Mouse (Mus musculus) midbrain, postnatal 0 days (tissue): ENCODE results near the gene Cfap61. TPM values are rescaled to one million over a fixed set of nuclear protein-coding genes. Genes with fewer than 3 reads are reported as not detected.
A peak's percentile ranks its signal among the peaks of the same experiment; 100 is the strongest.
"Not testable (repeated sequence)": the region's sequence is repeated elsewhere in the genome, so short reads cannot be mapped to it uniquely, and the experiment has no call there.

ENCODE experiments used
- ATAC-seq: fragments of 200-750 bp; cut with Nextera tagmentation; 2 replicates; pipeline ENCODE4 v1.8.0; 2017; ENCODE audit warnings: moderate number of reproducible peaks, mild to moderate bottlenecking, moderate TSS enrichment, moderate library complexity; ENCODE audit not compliant: low FRiP score
- DNase-seq: peaks from one replicate; pipeline ENCODE4 v3.0.0-alpha.2; 2015; ENCODE audit warnings: low spot score
- H3K27ac ChIP-seq: fragments of 300-500 bp; sonication (generic); 2 replicates; pipeline ENCODE4 v1.5.1; 2014; ENCODE audit warnings: low read depth, mild to moderate bottlenecking, low read length, mixed read lengths
- H3K27me3 ChIP-seq: fragments of 300-500 bp; sonication (generic); 2 replicates; pipeline ENCODE4 v1.6.1; 2014; ENCODE audit warnings: low read length, control low read depth, mixed read lengths; ENCODE audit not compliant: insufficient read depth
- H3K36me3 ChIP-seq: fragments of 300-500 bp; sonication (generic); 2 replicates; pipeline ENCODE4 v1.6.1; 2014; ENCODE audit warnings: low read length, control low read depth, mixed read lengths; ENCODE audit not compliant: insufficient read depth
- H3K4me1 ChIP-seq: fragments of 300-500 bp; sonication (generic); 2 replicates; pipeline ENCODE4 v1.6.1; 2014; ENCODE audit warnings: mild to moderate bottlenecking, control low read depth, antibody characterized with exemption, low read length, mixed read lengths; ENCODE audit not compliant: insufficient read depth
- H3K4me2 ChIP-seq: fragments of 300-500 bp; sonication (generic); 2 replicates; pipeline ENCODE4 v1.6.1; 2014; ENCODE audit warnings: low read depth, mild to moderate bottlenecking, low read length, mixed read lengths; ENCODE audit not compliant: poor library complexity, severe bottlenecking
- H3K4me3 ChIP-seq: fragments of 300-500 bp; sonication (generic); 2 replicates; pipeline ENCODE4 v1.5.1; 2014; ENCODE audit warnings: low read depth, mild to moderate bottlenecking, low read length, moderate library complexity
- H3K9ac ChIP-seq: fragments of 300-500 bp; sonication (generic); replicated peaks from 2 replicates; pipeline ENCODE4 v1.6.1; 2014; ENCODE audit warnings: mild to moderate bottlenecking, low read length, moderate library complexity, mixed read lengths; ENCODE audit not compliant: poor library complexity, severe bottlenecking
- H3K9me3 ChIP-seq: fragments of 300-500 bp; sonication (generic); 2 replicates; pipeline ENCODE4 v1.6.1; 2016; ENCODE audit warnings: low read length, control low read depth
- CTCF ChIP-seq: IDR thresholded peaks from 2 replicates; pipeline ENCODE4 v1.5.1; 2016; ENCODE audit warnings: antibody characterized with exemption, mild to moderate bottlenecking
- WGBS: fragments of 180-500 bp; shearing (Covaris S2); extraction: QIAGEN DNeasy Blood & Tissue Kit; methylation state at CpG from one replicate; pipeline ENCODE4 v1.1.7; 2014; 5-methylcytosine and 5-hydroxymethylcytosine counted together
- polyA plus RNA-seq: library from polyadenylated mRNA; unstranded; fragments of >200 nt; fragmentation: Nextera tagmentation; extraction: Ambion mirVana; gene quantifications from 2 replicates; pipeline ENCODE4 v1.2.1, GENCODE M21; 2015
- total RNA-seq: library from RNA; depleted of rRNA; stranded (reverse); fragments of >200 nt; gene quantifications from 2 replicates; pipeline ENCODE4 v1.2.3, GENCODE M21; 2014

Cfap61 gene
- total and polyA plus RNA-seq, 2 experiments from 2014 or later: 2.5 to 3.7 TPM

DNA sequence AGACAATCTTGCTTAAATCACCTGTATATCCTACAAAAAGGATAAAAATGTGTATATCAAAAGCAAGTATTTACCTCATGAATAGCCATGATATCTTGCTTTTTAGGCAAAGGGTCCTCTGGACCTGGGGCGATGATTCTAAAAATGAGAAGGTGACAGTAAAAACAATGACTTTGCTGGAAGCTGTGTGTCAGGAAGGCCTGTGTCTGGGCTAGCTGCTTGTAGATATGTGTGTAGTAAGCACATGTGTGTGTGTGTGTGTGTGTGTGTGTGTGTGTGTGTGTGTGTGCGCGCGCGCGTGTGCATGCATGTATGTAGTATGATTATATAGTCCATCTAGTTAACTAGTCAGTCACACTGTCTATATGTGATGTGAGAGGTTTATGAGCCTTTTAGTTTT, 40.8 kb upstream of the Cfap61 start:
- Histone ChIP-seq H3K27me3 (no peaks in the 10 kb centered on the region), H3K9me3 (no peaks in the 10 kb centered on the region), H3K4me1 (no peaks in the 10 kb centered on the region), H3K9ac (no peak overlapping the region), H3K4me3 (no peak overlapping the region), H3K27ac (no peak overlapping the region), H3K36me3 (no peaks in the 10 kb centered on the region), H3K4me2 (no peak overlapping the region)
- no peak for ATAC-seq
- WGBS: 100% methylated on average over 6 of the region's 6 CpGs
- no peak for DNase-seq
- TF ChIP-seq CTCF: no peak

DNA sequence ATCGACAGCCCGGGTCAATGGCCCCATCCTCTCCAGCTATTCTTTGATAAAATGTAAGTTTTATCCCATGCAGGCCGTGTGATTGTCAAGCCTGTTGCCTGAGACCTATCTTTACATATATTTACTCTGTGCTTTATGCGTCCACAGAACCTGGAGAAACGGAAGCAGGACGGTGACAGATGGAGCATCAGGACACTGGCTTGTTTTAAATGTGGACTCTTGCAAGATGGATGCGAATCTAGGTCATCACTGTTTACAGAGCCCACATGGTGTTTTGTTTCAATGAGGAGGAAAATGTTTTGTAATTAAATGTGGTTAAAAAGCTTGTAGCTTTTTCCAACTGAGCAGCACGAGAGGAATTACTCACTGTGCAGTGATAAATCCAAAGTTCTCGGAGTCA, 36.5 kb upstream of the Cfap61 start:
- H3K4me1 ChIP-seq: no peaks in the 10 kb centered on the region
- TF ChIP-seq CTCF: no peak
- H3K9ac ChIP-seq: no peak overlapping the region
- H3K4me2 ChIP-seq: no peak overlapping the region
- H3K36me3 ChIP-seq: no peaks in the 10 kb centered on the region
- no peak overlapping the region for H3K27ac ChIP-seq
- ATAC-seq (no peak), DNase-seq (no peak)
- no peaks in the 10 kb centered on the region for H3K27me3 ChIP-seq
- no peak overlapping the region for H3K4me3 ChIP-seq
- no peaks in the 10 kb centered on the region for H3K9me3 ChIP-seq
- 80% methylated on average over 9 of the region's 9 CpGs for WGBS

DNA sequence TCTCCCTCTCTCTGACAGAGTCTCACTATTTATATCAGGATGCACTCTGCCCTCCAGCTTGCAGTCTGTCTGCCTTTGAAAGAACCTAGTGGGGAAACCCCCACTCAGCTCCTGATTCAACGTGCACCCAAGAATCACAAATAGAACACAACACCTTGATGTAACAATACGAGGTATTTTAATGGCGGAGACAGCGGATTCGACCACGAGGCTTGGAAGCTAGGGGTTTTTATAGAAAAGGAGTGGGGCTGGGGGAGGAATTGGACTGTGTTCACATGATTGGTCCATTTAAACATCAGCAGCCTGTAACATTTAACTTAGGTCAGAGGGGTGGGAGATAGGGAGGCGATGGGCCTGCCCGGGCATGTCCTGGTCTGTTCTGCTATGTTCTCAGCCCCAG, 34.3 kb upstream of the Cfap61 start:
- ATAC-seq, H3K9me3 ChIP-seq, H3K4me2 ChIP-seq, DNase-seq, H3K4me3 ChIP-seq, H3K27me3 ChIP-seq, H3K4me1 ChIP-seq, H3K9ac ChIP-seq, H3K27ac ChIP-seq, H3K36me3 ChIP-seq: not testable (repeated sequence)
- WGBS: 85% methylated on average over 7 of the region's 8 CpGs

DNA sequence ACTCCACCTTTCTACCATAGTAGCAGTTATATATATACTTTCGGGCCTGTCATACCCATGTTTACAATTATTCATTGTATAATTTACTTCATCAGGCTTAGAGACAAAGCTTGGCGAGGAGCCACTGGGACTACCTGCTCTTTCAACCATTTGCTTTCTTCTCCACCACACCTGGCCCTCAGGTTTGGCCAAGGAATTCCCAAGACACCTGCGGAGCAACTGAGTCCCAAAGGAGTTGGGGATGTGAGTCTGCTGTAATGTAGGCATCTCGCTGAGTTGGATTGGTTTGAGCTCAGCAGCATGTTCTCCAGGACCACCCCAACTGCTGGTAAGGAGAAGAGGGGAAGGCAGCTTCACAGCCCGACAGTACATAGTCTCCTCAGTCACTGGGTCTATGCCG, 32.7 kb upstream of the Cfap61 start, which contains the start of gene Naa20:
Naa20 (plus strand) TSS at position 239 of the 400 bp plus-strand sequence.
- TF ChIP-seq CTCF: no peak
- H3K4me2 ChIP-seq: peak within 1 kb of the TSS; percentile 69
- DNase-seq: no peak
- H3K4me3 ChIP-seq: peak within 1 kb of the TSS; percentile 95
- no peak within 1 kb of the TSS for H3K27ac ChIP-seq
- H3K9ac ChIP-seq: no peak within 1 kb of the TSS
- H3K9me3 ChIP-seq: no peaks in the 10 kb centered on the region
- no peaks in the 10 kb centered on the region for H3K27me3 ChIP-seq
- H3K4me1 ChIP-seq: peaks cover 10% of the 10 kb centered on the region
- WGBS: 89% methylated on average over 6 of the region's 6 CpGs
- no peak for ATAC-seq
- no peaks in the 10 kb centered on the region for H3K36me3 ChIP-seq

DNA sequence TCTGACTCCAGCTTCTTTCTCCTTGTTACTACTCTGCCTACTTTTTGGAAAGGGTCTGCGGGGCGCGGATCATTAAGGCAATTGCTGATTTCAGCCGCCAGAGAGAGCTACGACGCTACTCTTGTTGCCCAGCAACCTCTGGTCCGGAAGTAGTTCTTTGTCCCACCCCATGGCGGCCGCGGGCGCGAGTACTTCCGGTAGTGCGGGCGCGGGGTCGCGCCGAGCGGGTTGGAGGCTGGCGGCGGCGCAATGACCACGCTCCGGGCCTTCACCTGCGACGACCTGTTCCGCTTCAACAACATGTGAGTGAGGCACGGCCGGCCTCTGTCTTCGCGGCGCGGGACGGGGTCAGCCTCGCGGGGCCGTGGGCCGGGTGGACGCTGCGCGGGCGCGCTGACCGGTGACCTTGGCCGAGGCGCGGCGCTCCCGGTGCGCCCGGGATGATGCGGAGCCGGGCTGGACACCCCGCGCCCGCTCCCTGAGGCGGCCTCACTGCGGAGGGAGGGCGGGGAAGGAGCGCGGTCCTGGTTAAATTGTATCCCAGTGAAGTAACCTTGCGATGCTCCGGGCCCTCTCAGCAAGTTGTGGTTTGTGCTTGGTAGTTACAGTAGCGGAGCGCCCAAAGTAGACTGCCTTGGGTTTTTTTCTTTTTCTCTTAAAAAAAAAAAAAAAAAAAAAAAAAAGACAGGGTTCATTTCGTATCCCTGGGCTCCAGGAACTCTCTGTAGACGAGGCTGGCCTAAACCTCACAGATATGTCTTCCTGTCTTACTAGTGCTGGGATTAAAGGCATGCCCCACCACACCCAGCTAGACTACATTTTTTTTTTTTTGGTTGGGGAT, 31.3 kb upstream of the Cfap61 start:
- H3K27ac ChIP-seq: peak overlapping the region; percentile 78
- under 1% methylated on average over 65 of the region's 68 CpGs for WGBS

DNA sequence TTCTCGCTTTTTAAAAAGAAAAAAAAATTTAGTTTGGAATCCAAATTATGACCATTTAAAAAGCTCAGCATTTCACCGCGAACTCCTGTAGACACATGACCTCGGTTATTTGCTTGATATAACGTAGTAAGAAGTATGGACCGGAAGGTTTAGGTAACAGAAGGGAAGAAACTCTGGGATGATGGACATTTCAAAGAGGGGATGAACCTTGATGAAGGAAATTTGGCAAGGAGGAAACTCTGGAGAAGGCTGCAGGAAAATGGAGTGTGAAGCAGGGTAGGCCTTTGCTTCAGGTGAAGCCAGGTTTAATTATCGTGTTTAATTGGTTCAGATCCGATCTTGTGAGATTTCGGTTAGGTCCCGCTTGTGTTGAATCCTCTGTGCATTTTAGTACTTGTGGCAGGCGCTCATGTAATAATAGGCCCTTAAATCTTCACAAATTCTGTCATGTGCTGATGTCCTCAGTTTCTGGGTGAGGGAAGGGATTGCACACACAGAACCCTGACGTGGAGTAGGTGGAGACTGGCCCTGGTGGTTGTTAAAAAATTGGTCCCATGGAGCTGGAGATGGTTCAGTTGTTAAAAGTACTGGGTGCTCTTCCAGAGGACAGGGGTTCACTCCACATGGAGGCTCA, 30.5 kb upstream of the Cfap61 start:
- no peak overlapping the region for H3K27ac ChIP-seq
- ATAC-seq (no peak), DNase-seq (no peak)
- peak overlapping the region; percentile 95 for H3K4me3 ChIP-seq
- peaks cover 10% of the 10 kb centered on the region for H3K4me1 ChIP-seq
- no peaks in the 10 kb centered on the region for H3K9me3 ChIP-seq
- TF ChIP-seq CTCF: no peak
- H3K4me2 ChIP-seq: peak overlapping the region; percentile 69
- WGBS: 36% methylated on average over 12 of the region's 12 CpGs
- H3K36me3 ChIP-seq: no peaks in the 10 kb centered on the region
- H3K9ac ChIP-seq: peak overlapping the region; percentile 92
- H3K27me3 ChIP-seq: no peaks in the 10 kb centered on the region

More for the DNA sequence above, 31.3 kb upstream of the Cfap61 start:
- H3K4me2 ChIP-seq: peak overlapping the region; percentile 69
- H3K36me3 ChIP-seq: no peaks in the 10 kb centered on the region
- DNase-seq: peak; percentile 96
- H3K9me3 ChIP-seq: no peaks in the 10 kb centered on the region
- peak overlapping the region; percentile 95 for H3K4me3 ChIP-seq
- H3K4me1 ChIP-seq: peaks cover 10% of the 10 kb centered on the region
- peak overlapping the region; percentile 92 for H3K9ac ChIP-seq
- peak; percentile 80 for TF ChIP-seq CTCF
- ATAC-seq: peak; percentile 96
- H3K27me3 ChIP-seq: no peaks in the 10 kb centered on the region
